In the genomic region with DNA sequence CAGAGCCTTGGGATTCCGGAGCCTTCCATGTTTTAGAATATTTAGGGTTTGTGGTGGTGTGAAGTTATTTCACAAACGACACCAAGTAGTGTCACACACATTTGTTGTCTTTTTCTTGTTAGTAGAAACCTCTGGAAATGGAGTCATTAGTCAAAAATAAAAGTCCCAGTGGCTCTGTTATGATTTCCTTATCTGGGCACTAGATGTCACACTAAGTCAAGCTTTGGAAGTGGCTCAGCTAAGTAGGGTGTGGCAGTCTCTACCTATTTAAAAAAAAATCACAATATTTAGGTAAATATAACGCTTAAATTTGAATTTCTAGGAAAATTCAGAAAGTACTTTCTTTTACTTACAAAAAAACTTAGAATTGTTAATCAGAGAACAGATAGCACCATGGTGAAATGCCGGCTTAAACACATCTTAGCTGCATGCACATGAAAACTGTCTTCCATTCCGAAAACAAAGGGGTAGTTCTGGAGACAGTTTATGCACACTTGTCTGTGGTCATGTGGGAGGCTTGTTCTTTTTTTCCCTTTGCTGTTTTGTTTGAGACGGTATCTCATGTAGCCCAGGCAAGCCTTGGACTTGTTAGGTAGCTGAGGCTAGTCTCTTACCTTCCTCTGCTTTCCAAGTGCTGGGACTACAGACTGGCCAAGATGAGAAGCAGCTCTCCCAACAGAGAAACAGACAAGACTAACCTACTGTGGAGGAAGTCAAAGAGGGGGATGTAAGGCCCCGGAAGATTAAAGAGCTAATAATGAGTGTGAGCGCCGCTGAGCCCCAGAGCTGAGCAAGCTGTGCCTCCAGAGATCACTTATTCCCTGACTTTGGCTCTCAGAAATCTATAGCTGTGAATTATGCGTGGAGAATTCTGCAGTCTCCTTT, we compare ENCODE assay signal across 8 mouse cellular contexts. TPM values are rescaled to one million over a fixed set of nuclear protein-coding genes. Genes with fewer than 3 reads are reported as not detected.
DNase-seq lines count a peak whose midpoint lies in the region; ATAC-seq and TF ChIP-seq lines count a peak whose summit lies in the region.
"Had no signal": no experiment of that assay in that cellular context is flagged by ENCODE, and none has a peak within 500 bp of the region (broad histone marks: within the 10 kb centered on the region; RNA-seq: fewer than 3 reads in every experiment).

No protein-coding gene starts in this region.

- TF ChIP-seq POLR2A in thymus, adult 2 months (IDR thresholded peaks at IDR 0.05; ENCODE audit: control insufficient read depth, extremely low read depth, insufficient read depth, low read length, poor library complexity), result no peak

- 77% methylated on average over 10 of the region's 10 CpGs for WGBS in thymus, adult 2 months
- WGBS in hindbrain, postnatal 0 days, result 48% methylated on average over 10 of the region's 10 CpGs

- no peak overlapping the region for H3K4me3 ChIP-seq in thymus, adult 2 months (ENCODE audit: control insufficient read depth, insufficient read depth, low read length)
- no peak overlapping the region for H3K4me3 ChIP-seq in hindbrain, postnatal 0 days (ENCODE audit: low read length)
- H3K4me3 ChIP-seq: lung, embryonic 15.5 days had no signal

- TF ChIP-seq CTCF in thymus, adult 2 months (IDR thresholded peaks at IDR 0.05; ENCODE audit: borderline replicate concordance, control insufficient read depth, extremely low read depth, insufficient read depth, low read length, poor library complexity), result no peak
- TF ChIP-seq CTCF in hindbrain, postnatal 0 days (IDR thresholded peaks at IDR 0.05; ENCODE audit: low read depth), result peak; percentile 73

- H3K9me3 ChIP-seq in hindbrain, postnatal 0 days (ENCODE audit: low read length), result no peaks in the 10 kb centered on the region
- H3K9me3 ChIP-seq: lung, embryonic 15.5 days had no signal

- DNase-seq in thymus, adult 2 months, result peak; percentile 6
- no peak for DNase-seq in thymus, adult 18-20 months
- DNase-seq in hindbrain, postnatal 0 days (ENCODE audit: low spot score), result peak; percentile 73
- peak; percentile 78 for DNase-seq in naive thymus-derived CD4-positive, alpha-beta T cell, adult 2 months (ENCODE audit: low read depth)
- no peak for DNase-seq in urinary bladder, postnatal 36 days (ENCODE audit: low spot score in 2 of 2)
- no peak for DNase-seq in gastrocnemius, postnatal 14 days

- H3K27me3 ChIP-seq in thymus, adult 2 months (ENCODE audit: control insufficient read depth, insufficient read depth, low read length), result no peaks in the 10 kb centered on the region
- H3K27me3 ChIP-seq in hindbrain, postnatal 0 days (ENCODE audit: insufficient read depth, low read length), result no peaks in the 10 kb centered on the region
- H3K27me3 ChIP-seq: lung, embryonic 15.5 days had no signal

- intact Hi-C loops in gastrocnemius, postnatal 14 days (cut with DNase I; ENCODE audit: low total_unique reads), result loop anchor here (10.0 kb wide), 2 partner anchors 212 to 242 kb away; no protein-coding TSS in a partner anchor

- H3K4me1 ChIP-seq in thymus, adult 2 months (replicated peaks; ENCODE audit: control insufficient read depth, insufficient read depth, low read length), result peaks cover 19% of the 10 kb centered on the region
- H3K4me1 ChIP-seq in hindbrain, postnatal 0 days (ENCODE audit: insufficient read depth, low read length), result peaks cover 3% of the 10 kb centered on the region
- H3K4me1 ChIP-seq: lung, embryonic 15.5 days had no signal

- no peak overlapping the region for H3K4me2 ChIP-seq in hindbrain, postnatal 0 days (ENCODE audit: low read depth, low read length)
- H3K4me2 ChIP-seq: lung, embryonic 15.5 days had no signal

- peak; percentile 58 for ATAC-seq in common myeloid progenitor, adult 5-6 weeks (replicated peaks; ENCODE audit: low read depth, poor library complexity, severe bottlenecking)
- peak; percentile 65 for ATAC-seq in hindbrain, postnatal 0 days

- H3K27ac ChIP-seq in thymus, adult 2 months (ENCODE audit: control insufficient read depth, insufficient read depth, low read length), result no peak overlapping the region
- peak overlapping the region; percentile 59; the same call in 1 of the 2 replicates for H3K27ac ChIP-seq in hindbrain, postnatal 0 days
- H3K27ac ChIP-seq: lung, embryonic 15.5 days had no signal

- no peaks in the 10 kb centered on the region for H3K36me3 ChIP-seq in thymus, adult 2 months (ENCODE audit: control insufficient read depth, insufficient read depth, low read length)
- no peaks in the 10 kb centered on the region for H3K36me3 ChIP-seq in hindbrain, postnatal 0 days (ENCODE audit: insufficient read depth, low read length)

- H3K9ac ChIP-seq in hindbrain, postnatal 0 days (replicated peaks; ENCODE audit: low read length), result no peak overlapping the region
- H3K9ac ChIP-seq: lung, embryonic 15.5 days had no signal

RNA-seq across cellular contexts. Expression of a gene that starts 33.3 kb away (rescaled TPM):
- 3.4 and 6.8 TPM in 2 replicates for polyA plus RNA-seq in thymus, adult 2 months (2012; rRNA removed)
- total RNA-seq in common myeloid progenitor, adult 5-6 weeks (2017), result 4.4 and 5.9 TPM in 2 replicates
- total RNA-seq in hindbrain, postnatal 0 days (2014; rRNA removed), result 3.9 and 5.8 TPM in 2 replicates
- 6.8 and 7.3 TPM in 2 replicates for polyA plus RNA-seq in hindbrain, postnatal 0 days (2015; fragmentation: Nextera tagmentation; extraction: Ambion mirVana)
- 10 to 100 TPM; 20.2 to 31.6 TPM for total RNA-seq in gastrocnemius, postnatal 14 days (2021)

RNA-seq across cellular contexts. Expression of a gene that starts 43.3 kb away (rescaled TPM):
- 1.5 TPM in 2 replicates for polyA plus RNA-seq in thymus, adult 2 months (2012; rRNA removed)
- total RNA-seq in common myeloid progenitor, adult 5-6 weeks (2017), result 1.2 and 1.8 TPM in 2 replicates
- 0.07 and 0.16 TPM in 2 replicates for total RNA-seq in hindbrain, postnatal 0 days (2014; rRNA removed)
- polyA plus RNA-seq in hindbrain, postnatal 0 days (2015; fragmentation: Nextera tagmentation; extraction: Ambion mirVana), result 0.34 and 0.48 TPM in 2 replicates
- total RNA-seq in gastrocnemius, postnatal 14 days (2021), result 1 to 10 TPM; 1.4 to 1.9 TPM

Comparison
In these comparisons a context has a peak if more than half of its experiments do, and no peak if none do; other contexts are left out.
1. DNase-seq: peak in thymus, adult 2 months (single experiment), hindbrain, postnatal 0 days (single experiment) and naive thymus-derived CD4-positive, alpha-beta T cell, adult 2 months (single experiment); none in thymus, adult 18-20 months (0 of 2), urinary bladder, postnatal 36 days (0 of 2) and gastrocnemius, postnatal 14 days (single experiment).